Mouse (Mus musculus): ENCODE measurements around the gene Lingo2.

- TF ChIP-seq CTCF (IDR thresholded peaks at IDR 0.05) (no peak), EP300 (IDR thresholded peaks at IDR 0.05) (no peak)
Observed at GRCm38 (mm10) chr4:36305228-36305627, 646.3 kb downstream of the Lingo2 start.
